Mouse (Mus musculus) cerebellum, adult (tissue): Measurements from ENCODE around the gene Fmnl2.

Experiments
- ATAC-seq: cut with Nextera tagmentation; 2 replicates; pipeline ENCODE4 v1.9.2; 2017; ENCODE audit warnings: mild to moderate bottlenecking, moderate library complexity, mixed read lengths; ENCODE audit not compliant: insufficient number of reproducible peaks, low FRiP score, low TSS enrichment

The Fmnl2 gene

GRCm38 (mm10) chr2:52857611-52858528 lies at the start of gene Fmnl2:
Gene Fmnl2 (plus strand): TSS chr2:52857860.
- ATAC-seq, result peak; percentile 56

- no peak for ATAC-seq
Measured at GRCm38 (mm10) chr2:52809988-52810387, 47.7 kb upstream of the Fmnl2 start.

GRCm38 (mm10) chr2:52811691-52812090 lies 46.0 kb upstream of the Fmnl2 start:
- ATAC-seq, result no peak

GRCm38 (mm10) chr2:52817341-52817740 lies 40.3 kb upstream of the Fmnl2 start:
- no peak for ATAC-seq

GRCm38 (mm10) chr2:52818944-52819343 lies 38.7 kb upstream of the Fmnl2 start:
- no peak for ATAC-seq

GRCm38 (mm10) chr2:52822214-52822613 lies 35.4 kb upstream of the Fmnl2 start:
- no peak for ATAC-seq

GRCm38 (mm10) chr2:52828077-52828476 lies 29.6 kb upstream of the Fmnl2 start:
- no peak for ATAC-seq

GRCm38 (mm10) chr2:52830513-52830912 lies 27.1 kb upstream of the Fmnl2 start:
- no peak for ATAC-seq

GRCm38 (mm10) chr2:52831585-52831984 lies 26.1 kb upstream of the Fmnl2 start:
- ATAC-seq, result no peak

GRCm38 (mm10) chr2:52835726-52836125 lies 21.9 kb upstream of the Fmnl2 start:
- no peak for ATAC-seq

- no peak for ATAC-seq
Measured at GRCm38 (mm10) chr2:52839074-52839473, 18.6 kb upstream of the Fmnl2 start.

GRCm38 (mm10) chr2:52839868-52840267 lies 17.8 kb upstream of the Fmnl2 start:
- ATAC-seq, result no peak

GRCm38 (mm10) chr2:52843861-52844260 lies 13.8 kb upstream of the Fmnl2 start:
- no peak for ATAC-seq

- no peak for ATAC-seq
Measured at GRCm38 (mm10) chr2:52844936-52845752, 12.5 kb upstream of the Fmnl2 start.

- no peak for ATAC-seq
Measured at GRCm38 (mm10) chr2:52846506-52846905, 11.2 kb upstream of the Fmnl2 start.

- no peak for ATAC-seq
Measured at GRCm38 (mm10) chr2:52849092-52849491, 8.6 kb upstream of the Fmnl2 start.

- ATAC-seq, result peak; percentile 38; the same call in 1 of the 2 replicates
Measured at GRCm38 (mm10) chr2:52858529-52859465, 1.1 kb downstream of the Fmnl2 start.

- no peak for ATAC-seq
Measured at GRCm38 (mm10) chr2:52859466-52859840, 1.8 kb downstream of the Fmnl2 start.

GRCm38 (mm10) chr2:52860111-52860775 lies 2.6 kb downstream of the Fmnl2 start:
- ATAC-seq, result no peak
